Mouse (Mus musculus) heart, postnatal 36 days (tissue): ENCODE data around the gene Prr5. TPM values are rescaled to one million over a fixed set of nuclear protein-coding genes. Genes with fewer than 3 reads are reported as not detected.

Experiments
- DNase-seq, 2 experiments: peaks; one replicate each; pipeline ENCODE4 v3.0.0; 2021 to 2022
- intact Hi-C: fragments of 180-260 bp; cut with DNase I; formaldehyde crosslinking; loops from one replicate; pipeline ENCODE4 v1.15.1; 2025
- total RNA-seq, 2 experiments: library from RNA; stranded (reverse); gene quantifications; 2 replicates each; pipeline ENCODE4 v1.2.3; 2021

Prr5 gene
- total RNA-seq, 2 experiments from 2014 or later, result 3.1 to 3.7 TPM

DNA sequence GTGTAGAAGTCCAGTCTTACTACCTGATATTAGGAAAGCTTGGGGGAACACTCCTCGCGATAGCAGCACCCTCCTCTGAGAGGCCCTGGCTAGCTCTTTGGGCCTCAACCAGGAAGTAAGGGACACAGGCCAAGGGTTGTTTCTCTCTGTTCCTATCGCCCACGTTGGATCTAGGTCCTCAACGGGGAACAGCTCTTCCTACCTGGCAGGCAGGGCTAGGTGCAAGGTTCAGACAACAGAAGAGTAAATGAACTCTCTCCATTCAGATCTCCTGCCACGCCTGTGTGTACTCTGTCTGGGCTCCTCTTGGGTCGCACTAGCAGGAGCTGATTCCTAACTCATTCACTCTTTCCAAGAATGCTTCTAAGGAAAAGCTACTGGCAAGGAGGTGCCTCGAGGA, 5.9 kb downstream of the Prr5 start:
- DNase-seq, result no peak
- intact Hi-C loops, result no loop called here

DNA sequence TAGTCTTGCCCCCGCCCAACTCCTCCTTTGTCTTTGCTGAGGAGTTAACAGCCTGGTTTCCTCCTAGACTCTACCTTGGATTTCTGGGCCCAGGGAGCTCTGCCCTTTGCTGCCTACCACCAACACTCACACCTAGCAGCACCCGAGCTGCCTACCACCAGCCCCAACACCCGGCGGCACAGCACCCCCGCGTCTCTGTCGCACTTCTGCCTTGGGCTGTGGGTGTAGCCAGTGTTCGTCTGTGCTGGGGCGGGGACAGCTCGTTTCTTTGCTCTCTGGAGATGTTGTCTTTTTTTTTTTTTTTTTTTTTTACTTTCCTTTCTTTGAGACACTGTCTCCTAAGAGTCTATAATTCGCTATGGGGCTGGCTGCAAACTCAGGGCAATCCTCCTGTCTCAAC, 8.5 kb downstream of the Prr5 start:
- DNase-seq, result no peak
- intact Hi-C loops, result no loop called here

DNA sequence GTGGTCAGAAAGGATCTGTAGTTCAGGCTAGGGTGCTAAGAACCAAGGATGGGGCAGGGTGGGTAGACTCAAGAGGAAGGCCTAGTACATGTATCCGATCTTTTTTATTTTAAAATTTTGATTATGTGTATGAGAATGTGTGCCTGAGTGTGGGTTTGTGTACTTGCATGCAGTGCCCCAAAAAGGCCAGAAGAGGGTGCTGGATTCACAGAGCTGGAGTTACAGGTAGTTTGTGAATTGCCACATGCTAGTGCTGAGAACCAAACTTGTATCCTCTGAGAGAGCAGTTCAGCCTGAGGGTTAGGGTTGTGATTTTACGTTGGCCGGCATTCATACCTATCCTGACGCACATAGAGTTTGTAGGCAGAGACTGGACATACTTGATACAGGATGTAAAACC, 9.7 kb downstream of the Prr5 start:
- no peak for DNase-seq
- intact Hi-C loops, result no loop called here

DNA sequence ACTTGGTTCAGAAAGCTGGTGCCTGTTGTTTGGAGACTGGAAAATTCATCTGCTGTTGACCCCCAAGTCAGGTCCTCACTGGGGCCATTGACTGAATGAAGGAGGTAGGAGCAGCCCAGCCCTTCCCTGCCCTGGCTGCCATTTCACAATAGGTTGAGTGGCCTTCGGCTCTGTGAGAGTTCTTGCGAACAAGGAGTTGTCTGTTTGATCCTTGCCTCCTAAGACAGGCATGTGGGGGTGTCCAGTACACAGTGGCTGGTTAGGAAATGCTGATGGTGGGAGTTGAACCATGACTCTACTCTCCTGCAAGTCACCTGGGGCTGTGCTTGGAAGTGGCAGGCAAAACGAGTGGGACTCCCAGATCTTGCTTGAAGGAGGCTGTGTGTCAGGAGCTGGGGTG, 10.4 kb downstream of the Prr5 start:
- intact Hi-C loops, result loop anchor here (2.0 kb wide), 1 partner anchor 19 kb away; no protein-coding TSS in a partner anchor
- DNase-seq, result no peak

DNA sequence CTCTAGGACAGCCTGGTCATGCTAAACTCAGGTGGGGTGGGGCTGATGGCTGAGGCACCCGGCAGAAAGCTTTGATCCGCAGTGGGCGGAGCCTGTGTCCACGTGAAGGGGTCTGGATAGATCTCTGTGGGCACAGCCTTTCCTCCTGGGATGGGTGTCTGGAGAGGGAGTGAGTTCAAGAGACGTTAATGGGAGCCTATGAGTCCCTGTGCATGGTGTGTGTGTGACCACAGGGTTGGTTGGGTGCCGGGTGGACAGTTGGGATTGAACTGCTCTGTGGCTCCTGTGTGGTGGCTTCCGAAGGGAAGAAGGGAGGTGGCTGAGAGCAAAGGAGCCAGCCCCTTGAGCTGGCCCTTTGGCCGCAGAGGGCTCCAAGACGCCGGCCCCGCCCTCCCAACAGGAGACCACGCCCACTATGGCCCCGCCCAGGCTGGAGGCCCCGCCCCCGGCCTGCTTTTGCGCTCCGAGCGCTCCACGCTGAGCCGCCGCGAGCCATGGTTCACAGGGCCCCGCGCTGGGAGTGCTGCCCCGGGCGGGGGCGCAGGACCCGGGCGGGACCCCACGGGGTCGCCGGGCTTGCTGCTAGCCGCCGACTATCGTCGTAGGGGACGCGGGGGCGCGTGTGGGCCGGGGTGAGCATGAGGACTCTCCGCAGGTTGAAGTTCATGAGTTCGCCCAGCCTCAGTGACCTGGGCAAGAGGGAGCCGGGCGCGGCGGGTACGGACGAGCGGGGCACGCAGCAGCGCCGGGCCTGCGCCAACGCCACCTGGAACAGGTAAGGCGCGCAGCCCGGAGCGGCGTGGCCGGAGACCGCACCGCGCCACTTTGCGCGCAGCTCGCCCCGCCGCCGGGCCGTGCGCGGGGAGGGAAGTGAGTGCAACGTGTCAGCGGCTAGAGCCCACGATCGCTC, 11.4 kb downstream of the Prr5 start:
- DNase-seq, result peak; percentile 96 to 97
- intact Hi-C loops, result loop anchor here (2.0 kb wide), 1 partner anchor 18 kb away; no protein-coding TSS in a partner anchor

DNA sequence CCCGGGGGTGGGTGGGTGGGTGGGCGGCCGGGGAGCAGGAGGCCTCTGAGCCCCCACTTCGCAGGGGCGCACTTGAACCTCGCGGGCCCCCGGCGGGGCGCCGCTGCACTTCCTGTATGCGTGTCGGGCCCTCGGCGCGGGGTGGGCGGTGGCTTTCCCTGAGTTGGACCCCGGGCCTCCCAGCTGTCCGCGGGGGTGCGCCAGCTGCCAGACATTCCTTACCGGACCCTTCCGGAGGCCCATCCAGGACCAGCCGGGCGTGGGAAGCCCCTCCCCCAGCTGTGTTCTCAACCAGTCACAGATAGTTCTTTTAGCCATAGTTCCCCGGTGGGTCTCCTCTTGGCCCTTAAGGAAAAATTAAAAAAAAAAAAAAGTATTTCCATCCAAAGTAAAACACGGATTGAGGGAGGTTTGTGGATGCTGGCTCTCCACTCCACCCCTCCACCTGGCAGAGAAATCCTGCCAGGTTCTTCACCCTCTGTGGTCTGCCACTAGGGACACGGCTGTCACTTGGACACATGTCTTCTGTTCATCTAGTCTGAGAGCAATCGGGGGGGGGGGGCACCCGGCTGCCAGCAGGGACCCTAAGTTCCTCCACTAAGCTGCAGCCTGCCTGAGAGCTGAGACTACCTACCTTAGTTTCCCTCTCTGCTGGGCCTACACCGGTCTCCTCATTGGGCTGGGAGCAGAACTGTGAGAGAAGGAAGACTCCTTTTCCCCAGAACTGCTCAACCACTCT, 12.2 kb downstream of the Prr5 start:
- DNase-seq, result peak; percentile 51 to 64
- intact Hi-C loops, result loop anchor here (2.0 kb wide), 1 partner anchor 17 kb away; no protein-coding TSS in a partner anchor

DNA sequence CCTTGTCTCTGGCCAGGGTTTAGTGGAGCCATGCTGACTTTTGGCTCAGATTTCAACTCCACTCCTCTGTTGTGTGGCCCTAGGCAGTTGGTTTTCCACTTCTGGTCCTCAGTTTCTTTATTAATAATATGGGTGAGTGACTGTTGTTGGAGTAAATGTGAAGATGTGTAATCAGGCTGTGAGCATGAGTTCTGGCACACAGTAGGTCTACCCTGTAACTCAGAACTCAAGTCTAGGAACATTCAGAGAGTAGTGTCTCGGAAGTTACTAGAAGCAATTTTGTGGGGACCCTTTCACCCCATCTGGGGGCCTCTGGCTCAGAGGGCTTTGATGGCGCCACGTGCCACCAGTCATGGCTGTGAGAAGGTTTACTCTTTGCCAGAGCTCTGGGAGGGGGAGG, 12.8 kb downstream of the Prr5 start:
- DNase-seq, result no peak
- intact Hi-C loops, result no loop called here

DNA sequence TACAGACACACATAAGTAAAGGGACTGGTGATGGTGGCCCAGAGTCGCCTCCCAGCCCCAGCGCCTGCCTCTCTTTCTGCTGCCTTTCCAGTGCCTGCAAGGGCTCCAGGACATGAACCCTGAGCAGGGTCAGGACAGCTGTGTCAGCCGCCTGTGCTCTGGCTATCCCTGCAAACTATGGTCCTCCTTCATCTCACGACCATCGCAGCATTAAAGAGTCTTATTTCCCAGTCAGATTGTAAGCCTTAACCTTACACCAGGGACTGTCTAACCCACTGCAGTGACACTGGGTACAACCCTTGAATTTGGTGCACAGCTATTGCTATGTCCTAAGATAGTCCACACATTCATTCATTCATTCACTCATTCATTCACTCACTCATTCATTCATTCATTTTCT, 13.4 kb downstream of the Prr5 start:
- intact Hi-C loops, result no loop called here
- DNase-seq, result no peak

DNA sequence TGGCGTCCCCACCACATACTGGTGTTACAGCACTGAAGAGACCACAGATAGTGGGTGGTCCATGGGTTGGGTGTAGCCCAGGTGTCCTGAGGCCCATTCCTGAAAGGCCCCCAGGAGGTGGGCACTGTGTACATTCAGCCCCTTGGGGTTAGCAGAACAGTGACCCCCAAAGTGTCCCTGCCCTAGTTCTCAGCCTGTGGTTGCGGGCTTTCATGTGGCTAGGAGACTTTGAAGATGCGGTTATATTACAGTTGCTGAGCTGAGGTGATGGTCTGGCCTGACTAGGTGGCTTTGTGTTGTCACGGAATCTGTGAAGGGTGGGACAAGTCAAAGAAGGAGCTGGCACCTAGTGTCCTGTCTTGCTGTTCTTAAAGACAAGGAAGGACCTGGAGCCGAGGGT, 15.1 kb downstream of the Prr5 start:
- no peak for DNase-seq
- intact Hi-C loops, result no loop called here

DNA sequence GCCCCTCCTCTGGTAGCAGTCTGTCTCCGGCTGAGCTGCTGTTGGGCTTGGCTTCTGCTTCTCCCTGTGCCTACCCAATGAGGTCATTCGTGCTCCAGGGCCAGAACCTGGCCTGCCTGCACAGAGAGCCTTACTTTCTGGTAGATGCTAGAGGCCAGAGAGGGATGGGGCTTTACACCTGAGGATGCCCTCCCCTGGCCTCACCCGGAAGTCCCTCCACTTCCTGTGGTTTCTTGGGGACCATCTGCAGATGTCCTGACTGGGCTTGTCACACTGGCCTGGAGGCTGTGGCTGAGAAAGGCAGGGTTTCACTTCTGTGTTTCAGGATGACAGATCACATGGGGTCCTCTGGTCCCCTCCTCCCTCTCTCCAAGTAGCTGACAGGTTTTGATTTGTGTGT, 16.0 kb downstream of the Prr5 start:
- intact Hi-C loops, result no loop called here
- DNase-seq, result peak in 1 of 2 experiments; percentile 37

DNA sequence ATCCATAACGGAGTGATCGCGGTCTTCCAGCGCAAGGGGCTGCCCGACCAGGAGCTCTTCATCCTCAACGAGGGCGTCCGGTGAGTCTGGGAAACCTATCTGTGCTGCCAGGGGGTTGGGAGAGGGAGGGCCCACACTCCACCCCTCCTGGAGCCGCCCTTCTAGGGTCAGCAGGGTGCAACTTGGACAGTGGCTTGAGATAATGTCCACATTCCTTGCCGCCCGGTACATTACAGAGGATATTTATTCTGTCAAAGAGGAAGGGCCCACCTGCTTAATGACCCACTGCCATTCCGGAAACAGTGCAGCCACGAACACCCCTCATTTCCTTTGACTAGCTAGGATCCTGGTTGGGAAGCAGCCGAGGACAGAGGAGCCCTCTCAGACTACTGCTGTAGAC, 18.5 kb downstream of the Prr5 start:
- intact Hi-C loops, result no loop called here
- DNase-seq, result no peak

DNA sequence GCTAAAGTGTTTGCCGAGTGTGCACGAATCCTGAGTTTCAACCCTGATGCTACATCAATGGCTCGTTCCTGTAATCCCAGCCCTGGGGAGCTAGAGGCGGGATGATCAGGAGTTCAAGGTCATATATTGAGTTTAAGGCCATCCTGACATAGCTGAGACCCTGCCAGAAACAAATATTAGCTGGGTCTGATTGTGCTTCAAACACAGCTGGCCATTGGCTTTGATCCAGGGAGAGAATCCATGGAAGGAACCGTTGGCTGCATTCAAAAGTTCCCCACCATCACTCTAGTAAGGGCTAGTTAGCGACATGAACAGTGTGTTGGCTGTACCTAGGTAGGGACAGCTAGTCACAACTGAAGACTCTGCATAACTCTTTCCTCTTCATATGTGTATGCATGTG, 19.9 kb downstream of the Prr5 start:
- DNase-seq, result no peak
- intact Hi-C loops, result no loop called here

DNA sequence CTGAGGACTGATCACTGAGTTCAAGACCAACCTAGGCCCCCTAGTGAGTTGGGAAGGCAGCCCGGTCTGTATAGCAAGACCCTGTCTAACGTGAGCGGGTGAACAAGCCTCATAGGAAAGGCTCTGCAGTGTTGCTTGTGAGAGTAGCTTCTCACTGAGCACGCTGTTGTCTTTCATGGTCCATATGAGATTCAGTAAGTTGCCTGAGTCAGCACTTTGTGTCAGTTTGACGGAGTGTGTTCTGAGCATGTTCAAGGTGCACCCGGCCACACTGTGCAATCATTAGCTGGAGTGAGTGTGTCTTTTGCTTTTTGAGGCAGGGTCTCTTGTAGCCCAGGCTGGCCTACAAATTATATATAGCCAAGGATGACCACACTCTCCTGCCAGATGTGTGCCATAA, 22.1 kb downstream of the Prr5 start:
- intact Hi-C loops, result no loop called here
- no peak for DNase-seq

DNA sequence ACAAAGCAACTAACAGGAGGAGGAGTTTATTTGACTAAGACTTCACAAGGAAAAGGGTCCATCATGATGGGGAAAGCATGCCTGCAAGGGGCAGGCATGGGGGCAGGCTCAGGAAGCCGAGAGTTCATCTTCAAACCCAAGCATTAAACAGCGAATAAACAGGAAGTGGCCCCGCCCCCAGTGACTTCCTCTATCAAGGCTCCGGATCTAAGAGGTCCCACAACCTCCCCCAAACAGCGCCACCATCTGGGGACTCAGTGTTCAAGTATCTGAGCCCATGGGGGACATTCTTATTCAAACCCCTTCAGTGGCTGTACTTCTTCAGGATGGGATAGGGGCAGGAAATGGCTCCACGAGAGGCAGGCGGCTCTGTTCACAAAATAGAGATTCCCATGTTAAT, 23.2 kb downstream of the Prr5 start:
- DNase-seq, result no peak
- intact Hi-C loops, result no loop called here

DNA sequence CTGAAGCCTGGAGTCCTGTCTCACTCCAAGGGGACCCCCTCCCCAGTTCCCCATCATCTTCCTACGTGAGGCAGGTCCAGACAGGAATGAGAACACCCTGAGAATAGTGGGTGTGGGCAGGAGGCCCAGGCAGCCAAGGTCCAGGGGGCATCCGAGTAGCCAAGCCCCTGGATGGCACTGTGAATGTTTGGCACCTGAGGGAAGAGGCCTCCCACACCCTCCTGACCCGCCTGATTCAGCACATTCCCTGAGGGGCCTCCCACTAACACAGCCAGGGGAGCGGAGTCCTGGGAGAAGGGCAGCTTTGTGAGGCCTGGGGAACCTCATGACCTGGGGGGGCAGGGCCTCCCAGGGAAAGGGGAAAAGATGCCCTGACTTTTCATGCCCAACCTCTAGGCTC, 26.6 kb downstream of the Prr5 start:
- DNase-seq, result no peak
- intact Hi-C loops, result no loop called here

DNA sequence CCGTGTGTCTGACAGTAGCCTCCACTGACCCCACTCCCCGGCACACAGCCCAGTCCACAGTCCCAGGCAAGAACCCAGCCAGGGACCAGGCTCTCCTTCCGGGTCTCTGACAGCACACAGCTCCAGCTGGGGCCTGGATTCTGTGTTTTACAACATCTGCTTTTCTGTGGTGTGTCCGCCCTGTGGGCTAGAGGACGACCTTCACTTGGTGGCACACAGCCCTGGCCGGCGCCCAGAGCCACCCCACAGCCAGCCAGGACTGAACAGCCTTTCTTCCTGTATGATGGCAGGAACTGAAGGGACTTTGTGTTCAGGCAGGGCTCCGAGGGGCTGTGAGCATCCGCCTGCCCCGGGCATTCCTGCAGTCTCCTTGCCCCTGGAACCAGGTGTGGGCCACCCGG, 28.2 kb downstream of the Prr5 start:
- peak; percentile 74 to 77 for DNase-seq
- intact Hi-C loops, result loop anchor here (2.0 kb wide), 1 partner anchor 17 kb away; no protein-coding TSS in a partner anchor

DNA sequence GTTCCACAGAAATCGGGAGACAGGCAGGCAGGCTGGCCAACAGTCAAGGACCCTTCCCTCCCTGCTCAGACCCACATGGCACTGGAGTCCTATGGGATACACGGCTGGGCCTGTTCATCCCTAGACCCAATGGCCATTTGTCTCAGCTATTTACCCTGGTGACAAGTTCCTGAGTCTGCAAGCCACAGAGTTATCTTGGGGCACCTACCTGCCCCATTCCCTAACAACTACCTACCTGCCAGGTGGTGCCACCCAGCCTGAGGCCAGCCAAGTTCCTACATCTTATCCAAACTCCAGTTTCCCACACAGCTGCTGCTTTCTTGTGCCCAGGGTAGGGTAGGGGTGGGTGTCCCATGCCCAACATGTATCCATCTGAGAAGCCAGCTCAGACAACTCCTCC, 28.8 kb downstream of the Prr5 start:
- intact Hi-C loops, result loop anchor here (2.0 kb wide), 1 partner anchor 17 kb away; no protein-coding TSS in a partner anchor
- no peak for DNase-seq

DNA sequence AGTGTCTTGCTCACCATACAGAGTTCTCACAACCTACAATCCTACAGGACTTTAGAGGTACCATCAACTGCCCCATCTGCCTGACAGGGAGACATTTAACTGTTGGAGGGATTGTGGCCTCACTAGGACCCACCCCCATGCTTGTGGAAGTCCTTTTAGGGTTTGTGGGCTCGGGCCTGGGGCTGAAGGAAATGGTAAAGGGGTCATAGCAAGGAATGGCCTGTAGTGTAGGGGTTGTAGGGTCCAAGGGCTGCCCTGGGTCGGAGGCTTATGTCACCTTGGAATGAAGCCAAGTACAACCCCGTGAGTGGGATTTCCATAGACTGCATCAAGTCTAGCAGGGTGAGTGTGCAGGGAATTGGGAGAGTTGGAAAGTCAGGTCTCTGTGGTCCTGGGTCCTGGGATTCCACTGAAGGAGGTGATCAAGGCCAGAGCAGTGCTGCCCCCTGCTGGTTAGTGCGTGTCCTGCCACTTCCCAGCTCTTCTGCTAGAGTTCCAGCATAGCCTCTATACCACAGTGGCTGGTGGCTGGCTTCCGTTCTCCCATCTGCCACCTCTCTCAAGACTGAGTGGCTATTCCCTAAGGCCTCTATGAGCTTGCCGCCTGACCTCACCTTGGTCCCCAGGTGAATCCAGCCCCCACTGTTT, 30.9 kb downstream of the Prr5 start:
- DNase-seq, result peak; percentile 73 to 80
- intact Hi-C loops, result loop anchor here (1.0 kb wide), 1 partner anchor 29 kb away; no protein-coding TSS in a partner anchor

DNA sequence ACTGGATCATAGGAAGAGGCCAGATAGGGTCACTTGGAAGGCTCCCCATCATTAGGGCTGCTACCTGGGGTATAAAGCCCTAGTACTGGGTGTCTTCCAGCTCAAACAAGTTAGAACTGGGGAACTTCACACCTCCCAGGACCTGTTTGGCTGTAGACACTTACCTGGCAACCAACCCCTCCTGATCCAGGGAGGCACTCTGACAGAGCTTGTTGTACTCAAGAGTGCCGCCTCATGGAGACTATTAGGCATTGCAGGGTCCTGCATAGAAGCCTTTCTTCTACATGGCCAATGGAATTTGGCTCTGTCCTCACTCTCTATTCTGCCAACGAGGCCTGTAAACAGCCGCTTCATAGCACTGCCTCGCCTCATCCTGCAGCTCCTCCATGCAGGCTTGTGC, 32.5 kb downstream of the Prr5 start:
- intact Hi-C loops, result no loop called here
- DNase-seq, result peak; percentile 53 to 54

DNA sequence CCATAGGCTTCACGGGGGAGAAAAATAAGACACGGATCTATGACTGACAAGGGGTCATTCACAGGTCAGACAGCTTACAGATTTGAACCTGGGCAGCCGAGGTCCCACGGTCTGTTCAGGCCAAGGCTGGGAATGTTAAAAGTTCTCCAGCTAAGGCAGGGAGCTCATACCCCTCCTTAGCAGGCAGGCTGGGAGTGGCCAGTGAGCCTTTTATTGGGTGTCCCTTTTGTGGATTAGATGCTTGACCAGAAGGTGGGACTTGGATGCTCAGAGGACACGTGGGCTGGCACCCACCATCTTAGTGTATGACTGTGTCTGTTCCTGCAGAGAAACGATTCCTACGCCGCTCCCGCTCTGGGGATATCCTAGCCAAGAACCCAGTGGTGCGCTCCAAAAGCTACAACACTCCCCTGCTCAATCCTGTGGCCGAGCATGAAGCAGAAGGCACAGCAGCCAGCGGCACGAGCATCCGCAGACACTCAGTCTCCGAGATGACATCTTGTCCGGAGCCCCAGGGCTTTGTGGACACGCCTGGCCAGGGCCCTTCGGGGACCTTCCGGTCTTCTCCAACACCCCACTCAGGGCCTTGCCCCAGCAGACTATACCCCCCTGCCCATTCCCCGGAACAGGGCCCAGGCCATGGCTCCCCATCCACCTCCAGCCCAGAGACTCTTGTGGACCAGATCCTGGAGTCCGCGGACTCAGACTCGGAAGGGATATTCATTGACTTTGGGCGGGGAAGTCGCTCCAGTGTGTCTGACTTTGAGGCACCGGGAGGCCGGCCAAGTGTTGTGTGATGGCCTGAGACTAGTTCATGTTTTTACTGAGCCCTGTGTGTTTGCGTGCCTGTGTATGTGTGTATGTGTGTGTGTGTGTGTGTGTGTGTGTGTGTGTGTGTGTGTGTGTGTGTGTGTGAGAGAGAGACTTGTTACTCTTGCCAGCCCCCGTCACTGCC, 33.2 kb downstream of the Prr5 start:
- intact Hi-C loops, result no loop called here
- peak in 1 of 2 experiments; percentile 33 for DNase-seq
